Mouse (Mus musculus) erythroblast, adult 5-6 weeks (primary cell): ENCODE results near the gene Ddit4l. TPM values are rescaled to one million over a fixed set of nuclear protein-coding genes. Genes with fewer than 3 reads are reported as not detected.
"Not testable (repeated sequence)": the region's sequence is repeated elsewhere in the genome, so short reads cannot be mapped to it uniquely, and the experiment has no call there.

Experiments used
- ATAC-seq: replicated peaks from 2 replicates; pipeline ENCODE4 v1.8.0; 2016; ENCODE audit warnings: moderate number of reproducible peaks, mild to moderate bottlenecking, moderate TSS enrichment, inconsistent platforms; ENCODE audit not compliant: poor library complexity, low FRiP score, severe bottlenecking
- total RNA-seq, 2 experiments: library from RNA; stranded (forward) in 1 of 2; stranded (reverse) in 1 of 2; fragments of 150-400 nt in 1 of 2; fragments of 200-764, 138-1000 nt in 1 of 2; gene quantifications; 2 replicates each; pipeline versions ENCODE4 v1.2.3 to v1.2.4; 2015 to 2017; ENCODE audit warnings: low replicate concordance in 2 of 2

Ddit4l gene
- total RNA-seq, 2 experiments from 2014 or later: not detected

- ATAC-seq: no peak
Observed at GRCm38 (mm10) chr3:137644081-137644480, 22.7 kb downstream of the Ddit4l start.

- no peak for ATAC-seq
Observed at GRCm38 (mm10) chr3:137644947-137645346, 23.5 kb downstream of the Ddit4l start.

DNA sequence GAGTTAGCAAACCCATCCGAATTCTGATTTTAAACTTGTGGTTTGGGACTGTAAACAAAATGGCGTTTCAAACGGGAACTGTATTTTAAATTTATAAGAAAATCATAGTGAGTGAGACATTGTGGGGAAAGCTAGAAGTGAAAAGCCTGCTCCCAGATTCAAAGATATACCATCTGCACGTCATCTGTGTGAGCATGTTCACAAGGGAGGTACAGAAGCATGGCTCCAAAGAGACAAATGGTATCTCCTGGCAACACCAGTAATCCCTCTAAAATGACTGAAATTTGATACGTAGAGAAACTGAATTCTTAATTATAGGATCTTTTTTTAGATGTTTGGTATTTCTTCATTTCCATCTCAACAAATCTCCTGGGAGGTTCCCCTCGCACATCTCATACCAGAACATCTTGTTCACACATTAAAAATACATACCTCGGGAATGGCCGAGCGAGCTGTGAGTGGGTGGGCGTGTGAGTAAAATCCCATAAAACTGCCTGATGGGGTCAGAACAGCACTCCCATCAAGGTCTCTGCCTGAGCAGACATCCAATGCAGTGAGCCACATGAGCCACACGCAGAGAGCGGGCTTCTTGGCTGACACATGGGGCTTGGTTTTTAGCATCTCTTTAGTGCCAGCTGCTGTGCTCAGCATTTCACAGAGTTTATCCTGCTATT is 26.2 kb downstream of the Ddit4l start:
- no peak for ATAC-seq

GRCm38 (mm10) chr3:137649112-137649511 is 27.7 kb downstream of the Ddit4l start:
- no peak for ATAC-seq

- ATAC-seq: no peak
Observed at GRCm38 (mm10) chr3:137652853-137653252, 31.4 kb downstream of the Ddit4l start.

GRCm38 (mm10) chr3:137671224-137671623 is 49.8 kb downstream of the Ddit4l start, which contains the start of gene Gm21962:
TSS of gene Gm21962 (plus strand) at chr3:137671524.
- not testable (repeated sequence) for ATAC-seq

Other genes with a start within 250 kb of the Ddit4l start
- not detected in 2 replicates for gene Gm21962, start 49.9 kb downstream of the Ddit4l start, total RNA-seq (2015; ENCODE audit: low replicate concordance)
- not detected in 2 replicates for gene Gm21962, start 49.9 kb downstream of the Ddit4l start, total RNA-seq (2017; ENCODE audit: low replicate concordance)
- 505 TPM in 2 replicates for gene H2afz, start 242.9 kb downstream of the Ddit4l start, total RNA-seq (2015; ENCODE audit: low replicate concordance)
- 376 and 479 TPM in 2 replicates for gene H2afz, start 242.9 kb downstream of the Ddit4l start, total RNA-seq (2017; ENCODE audit: low replicate concordance)
- 3.7 and 7.5 TPM in 2 replicates for gene Dnajb14, start 246.1 kb downstream of the Ddit4l start, total RNA-seq (2015; ENCODE audit: low replicate concordance)
- 3.5 and 3.7 TPM in 2 replicates for gene Dnajb14, start 246.1 kb downstream of the Ddit4l start, total RNA-seq (2017; ENCODE audit: low replicate concordance)